Mouse (Mus musculus) ZHBTc4 (cell line): ENCODE measurements around the gene Scyl2.

Experiments
- DNase-seq: peaks from one replicate; pipeline ENCODE4 v3.0.0-alpha.2; 2011; ENCODE audit warnings: low read depth, low spot score

Scyl2 gene

GRCm38 (mm10) chr10:89595935-89596334 is 90.2 kb downstream of the Scyl2 start:
- DNase-seq = no peak

- no peak for DNase-seq
These were observed 90.6 kb downstream of the Scyl2 start for GRCm38 (mm10) chr10:89595514-89595913.

- no peak for DNase-seq
These were observed 91.8 kb downstream of the Scyl2 start for GRCm38 (mm10) chr10:89594309-89594708.

- peak; percentile 3 for DNase-seq
These were observed 93.3 kb downstream of the Scyl2 start for GRCm38 (mm10) chr10:89592797-89593196.

GRCm38 (mm10) chr10:89589877-89590276 is 96.2 kb downstream of the Scyl2 start:
- no peak for DNase-seq
